Mouse (Mus musculus) ES-E14 (cell line): Measurements from ENCODE around the gene Gprasp1.

Experiments
- MAFK ChIP-seq: IDR thresholded peaks from 2 replicates; pipeline ENCODE4 v1.6.1; 2014; ENCODE audit warnings: mild to moderate bottlenecking, low read depth, low read length, inconsistent platforms; ENCODE audit not compliant: insufficient read depth
- ZC3H11A ChIP-seq: IDR thresholded peaks from 2 replicates; pipeline ENCODE4 v1.6.1; 2012; ENCODE audit warnings: low read depth, mild to moderate bottlenecking, inconsistent platforms, low read length, borderline replicate concordance

DNA sequence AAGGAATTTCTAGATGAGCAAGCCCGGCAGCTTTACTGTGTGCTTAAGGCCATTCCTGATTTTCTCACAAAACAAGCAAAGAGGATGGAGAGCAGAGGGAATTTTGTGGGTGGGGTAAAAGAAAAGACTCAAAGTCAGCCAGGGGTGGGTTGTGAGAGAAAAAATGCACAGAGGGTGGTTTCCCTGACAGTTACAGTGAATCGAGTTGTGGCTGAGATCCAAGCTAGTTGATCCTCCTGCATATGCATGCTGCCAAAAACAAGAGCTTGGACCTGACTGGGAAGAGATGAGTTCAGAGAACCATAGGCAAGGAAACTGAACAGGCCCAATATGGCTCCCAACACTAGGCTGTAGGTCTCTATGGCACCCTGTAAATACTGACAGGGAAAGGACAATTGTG is 95.4 kb downstream of the Gprasp1 start:
- TF ChIP-seq MAFK (no peak), ZC3H11A (no peak)
